Comparison of ENCODE assay signal across 18 mouse cellular contexts in genomic region chr14:32947512-32947911, GRCm38 (mm10). TPM values are rescaled to one million over a fixed set of nuclear protein-coding genes. Genes with fewer than 3 reads are reported as not detected.
DNase-seq lines count a peak whose midpoint lies in the region; ATAC-seq and TF ChIP-seq lines count a peak whose summit lies in the region.
"Had no signal": no experiment of that assay in that cellular context is flagged by ENCODE, and none has a peak within 500 bp of the region (broad histone marks: within the 10 kb centered on the region; RNA-seq: fewer than 3 reads in every experiment).

No protein-coding gene starts in this region.

- no peak overlapping the region for H3K4me3 ChIP-seq in forebrain, postnatal 0 days (ENCODE audit: low read depth, low read length)
- H3K4me3 ChIP-seq in forebrain, embryonic 14.5 days (ENCODE audit: low read depth, low read length), result no peak overlapping the region
- H3K4me3 ChIP-seq in layer of hippocampus, adult 2 months, result no peak overlapping the region
- no peak overlapping the region for H3K4me3 ChIP-seq in kidney, embryonic 16.5 days (ENCODE audit: low read length)
- H3K4me3 ChIP-seq: embryonic facial prominence, embryonic 10.5 days; hindbrain, embryonic 10.5 days; limb, embryonic 10.5 days; midbrain, embryonic 10.5 days; myocyte had no signal

- WGBS in forebrain, postnatal 0 days, result 82% methylated on average over 2 of the region's 2 CpGs
- 96% methylated on average over 2 of the region's 2 CpGs for WGBS in forebrain, embryonic 14.5 days
- WGBS in kidney, embryonic 16.5 days, result 87% methylated on average over 2 of the region's 2 CpGs

- no peak overlapping the region for H3K9ac ChIP-seq in forebrain, postnatal 0 days
- H3K9ac ChIP-seq in forebrain, embryonic 14.5 days (ENCODE audit: low read length), result no peak overlapping the region
- H3K9ac ChIP-seq in kidney, embryonic 16.5 days (replicated peaks; ENCODE audit: low read length), result no peak overlapping the region
- H3K9ac ChIP-seq: liver, embryonic 14.5 days had no signal

- ATAC-seq in forebrain, postnatal 0 days, result peak; percentile 80
- no peak for ATAC-seq in forebrain, embryonic 14.5 days
- ATAC-seq in kidney, embryonic 16.5 days (ENCODE audit: low FRiP score, low TSS enrichment), result no peak
- ATAC-seq: intestine, embryonic 16.5 days had no signal

- no peaks in the 10 kb centered on the region for H3K9me3 ChIP-seq in forebrain, postnatal 0 days (ENCODE audit: low read length)
- no peaks in the 10 kb centered on the region for H3K9me3 ChIP-seq in forebrain, embryonic 14.5 days (replicated peaks; ENCODE audit: control insufficient read depth, low read length)
- no peaks in the 10 kb centered on the region for H3K9me3 ChIP-seq in kidney, embryonic 16.5 days (ENCODE audit: low read length)
- H3K9me3 ChIP-seq: embryonic facial prominence, embryonic 10.5 days; hindbrain, embryonic 10.5 days; limb, embryonic 10.5 days; midbrain, embryonic 10.5 days had no signal

- H3K36me3 ChIP-seq in forebrain, postnatal 0 days (ENCODE audit: insufficient read depth), result no peaks in the 10 kb centered on the region
- no peaks in the 10 kb centered on the region for H3K36me3 ChIP-seq in forebrain, embryonic 14.5 days (ENCODE audit: control insufficient read depth, insufficient read depth, low read length)
- no peaks in the 10 kb centered on the region for H3K36me3 ChIP-seq in kidney, embryonic 16.5 days (ENCODE audit: insufficient read depth, low read length)
- H3K36me3 ChIP-seq: embryonic facial prominence, embryonic 10.5 days; hindbrain, embryonic 10.5 days; limb, embryonic 10.5 days; midbrain, embryonic 10.5 days had no signal

- TF ChIP-seq CTCF in forebrain, postnatal 0 days (IDR thresholded peaks at IDR 0.05; ENCODE audit: low read depth), result no peak
- TF ChIP-seq CTCF in layer of hippocampus, adult 2 months (conservative IDR thresholded peaks at IDR 0.05), result no peak

- H3K27ac ChIP-seq in forebrain, postnatal 0 days (ENCODE audit: low read depth, low read length), result no peak overlapping the region
- no peak overlapping the region for H3K27ac ChIP-seq in forebrain, embryonic 14.5 days (ENCODE audit: low read depth, low read length)
- no peak overlapping the region for H3K27ac ChIP-seq in layer of hippocampus, adult 2 months
- no peak overlapping the region for H3K27ac ChIP-seq in kidney, embryonic 16.5 days (ENCODE audit: low read length)
- H3K27ac ChIP-seq: embryonic facial prominence, embryonic 10.5 days; hindbrain, embryonic 10.5 days; limb, embryonic 10.5 days; liver, embryonic 14.5 days; midbrain, embryonic 10.5 days had no signal

- H3K27me3 ChIP-seq in forebrain, postnatal 0 days (ENCODE audit: insufficient read depth, low read length), result no peaks in the 10 kb centered on the region
- H3K27me3 ChIP-seq in forebrain, embryonic 14.5 days (replicated peaks; ENCODE audit: control insufficient read depth, insufficient read depth, low read length), result no peaks in the 10 kb centered on the region
- peaks cover 49% of the 10 kb centered on the region for H3K27me3 ChIP-seq in kidney, embryonic 16.5 days (ENCODE audit: insufficient read depth, low read length)

- DNase-seq in forebrain, postnatal 0 days, result peak; percentile 56
- no peak for DNase-seq in forebrain, embryonic 14.5 days (ENCODE audit: low spot score)
- peak; percentile 54 for DNase-seq in layer of hippocampus, adult 11-12 months (ENCODE audit: low spot score)
- DNase-seq in layer of hippocampus, postnatal 10 days (ENCODE audit: low spot score in 2 of 2), result no peak
- DNase-seq in layer of hippocampus, adult 2 months (ENCODE audit: low spot score in 2 of 2), result peak; percentile 55 to 56
- DNase-seq in right cerebral cortex, postnatal 25 days, result peak; percentile 34
- DNase-seq in spleen, adult 18-20 months, result no peak
- DNase-seq: cerebellum, adult 8-10 months; kidney, postnatal 10 days; lung, postnatal 10 days had no signal

- no peak overlapping the region for H3K4me2 ChIP-seq in forebrain, postnatal 0 days (ENCODE audit: low read depth)
- H3K4me2 ChIP-seq in forebrain, embryonic 14.5 days (ENCODE audit: low read length), result no peak overlapping the region
- H3K4me2 ChIP-seq in kidney, embryonic 16.5 days (replicated peaks; ENCODE audit: low read depth, low read length), result no peak overlapping the region

- H3K4me1 ChIP-seq in forebrain, postnatal 0 days (ENCODE audit: insufficient read depth), result 0 out of 2 replicates have a peak, but pooled peaks cover 6% of the 10 kb centered on the region
- peaks cover 11% of the 10 kb centered on the region for H3K4me1 ChIP-seq in forebrain, embryonic 14.5 days (ENCODE audit: control insufficient read depth, insufficient read depth, low read length)
- H3K4me1 ChIP-seq in kidney, embryonic 16.5 days (ENCODE audit: insufficient read depth, low read length), result peaks cover 19% of the 10 kb centered on the region

RNA-seq across cellular contexts. Expression of gene Lrrc18, which starts 43.7 kb away (rescaled TPM):
- 0.31 and 2.4 TPM in 2 replicates for total RNA-seq in forebrain, postnatal 0 days (2014; rRNA removed)
- 0.46 and 0.74 TPM in 2 replicates for polyA plus RNA-seq in forebrain, postnatal 0 days (2015; fragmentation: Nextera tagmentation; extraction: Ambion mirVana)
- polyA plus RNA-seq in forebrain, embryonic 14.5 days (2014; fragmentation: Nextera tagmentation; extraction: Ambion mirVana), result 0.35 and 0.36 TPM in 2 replicates
- total RNA-seq in layer of hippocampus, postnatal 10 days (2021), result under 1 TPM; 0.41 to 0.58 TPM
- total RNA-seq in layer of hippocampus, adult 2 months (2021), result under 1 TPM; 0.28 to 0.29 TPM
- 0.29 and 0.95 TPM in 2 replicates for polyA plus RNA-seq in kidney, embryonic 16.5 days (2015; fragmentation: Nextera tagmentation; extraction: Ambion mirVana)
- polyA plus RNA-seq: myocyte had no signal

Comparison
In these comparisons a context has a peak if more than half of its experiments do, and no peak if none do; other contexts are left out.
1. DNase-seq: peak in forebrain, postnatal 0 days (single experiment), layer of hippocampus, adult 11-12 months (single experiment), layer of hippocampus, adult 2 months (2 of 2) and right cerebral cortex, postnatal 25 days (single experiment); none in forebrain, embryonic 14.5 days (single experiment), layer of hippocampus, postnatal 10 days (0 of 2) and spleen, adult 18-20 months (0 of 2).